Mouse (Mus musculus) G1E (cell line): ENCODE measurements around the gene Extl2. TPM values are rescaled to one million over a fixed set of nuclear protein-coding genes. Genes with fewer than 3 reads are reported as not detected.

Experiments
- ATAC-seq: 2 replicates; pipeline ENCODE4 v1.8.0; 2016; ENCODE audit warnings: mild to moderate bottlenecking; ENCODE audit not compliant: insufficient number of reproducible peaks, poor library complexity, low FRiP score, severe bottlenecking; ENCODE audit errors: extremely low read depth
- DNase-seq: peaks from one replicate; pipeline ENCODE4 v3.0.0; 2012; ENCODE audit warnings: low spot score
- H3K27me3 ChIP-seq: 2 replicates; pipeline ENCODE4 v1.6.1; 2012; ENCODE audit warnings: mild to moderate bottlenecking, low read length, inconsistent platforms; ENCODE audit not compliant: insufficient read depth
- H3K36me3 ChIP-seq: replicated peaks from 2 replicates; pipeline ENCODE3; 2012; ENCODE audit warnings: mild to moderate bottlenecking, inconsistent platforms
- H3K4me1 ChIP-seq: 2 replicates; pipeline ENCODE4 v1.6.1; 2012; ENCODE audit warnings: low read depth, low read length, inconsistent platforms, mixed read lengths; ENCODE audit not compliant: insufficient read depth
- H3K4me3 ChIP-seq: 2 replicates; pipeline ENCODE4 v1.5.1; 2012; ENCODE audit warnings: low read depth, mild to moderate bottlenecking, inconsistent platforms, low read length, moderate library complexity, mixed read lengths
- H3K9me3 ChIP-seq: replicated peaks from 2 replicates; pipeline ENCODE4 v1.6.1; 2012; ENCODE audit warnings: inconsistent platforms
- CTCF ChIP-seq: IDR thresholded peaks from 2 replicates; pipeline ENCODE4 v1.5.1; 2012; ENCODE audit warnings: low read depth, low read length, inconsistent platforms, mixed read lengths
- GATA1 ChIP-seq: IDR thresholded peaks from 2 replicates; pipeline ENCODE4 v1.6.1; 2012; ENCODE audit warnings: borderline replicate concordance, low read length, inconsistent platforms, mixed read lengths
- GATA2 ChIP-seq: IDR thresholded peaks from 2 replicates; pipeline ENCODE4 v1.6.1; 2012; ENCODE audit warnings: low read depth, low read length, inconsistent platforms, borderline replicate concordance
- POLR2AphosphoS5 ChIP-seq: IDR thresholded peaks from 2 replicates; pipeline ENCODE4 v1.6.1; 2012; ENCODE audit warnings: low read depth, low read length, inconsistent platforms; ENCODE audit not compliant: insufficient replicate concordance
- TAL1 ChIP-seq: conservative IDR thresholded peaks from 2 replicates; pipeline ENCODE4 v1.6.1; 2012; ENCODE audit warnings: low read depth, low read length, inconsistent platforms, mixed read lengths
- polyA plus RNA-seq: library from polyadenylated mRNA; stranded (reverse); fragments of >175 nt; gene quantifications from 2 replicates; pipeline ENCODE4 v1.2.3, GENCODE M21; 2012
- total RNA-seq, 2 experiments: library from RNA; stranded (forward) in 1 of 2; stranded (reverse) in 1 of 2; fragments of 200-1000 nt in 1 of 2; fragments of >200 nt in 1 of 2; fragmentation: Nextera tagmentation in 1 of 2; gene quantifications; 2 replicates each; pipeline ENCODE4 v1.2.3; 2014 to 2017

Gene Extl2
- total and polyA plus RNA-seq, 3 experiments, result 6.9 to 9.1 (median 7.4) TPM

DNA sequence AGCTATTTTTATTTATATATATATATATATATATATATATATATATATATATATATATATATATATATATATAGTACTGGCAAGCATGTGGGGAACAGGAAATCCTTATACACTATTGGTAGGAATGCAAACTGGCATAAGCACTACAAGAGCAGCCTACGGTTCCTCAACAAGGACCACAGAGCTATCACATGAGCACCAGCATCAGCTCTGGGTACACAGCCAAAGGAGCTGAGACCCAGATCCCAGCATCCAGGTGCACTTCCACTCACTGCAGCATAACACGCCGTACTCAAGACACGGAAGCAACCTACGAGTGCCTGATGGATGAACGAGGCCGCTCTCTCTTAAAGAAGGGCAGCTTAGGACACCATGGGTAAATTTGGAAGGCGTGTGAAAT, 24.0 kb upstream of the Extl2 start:
- DNase-seq (no peak), ATAC-seq (no peak)
- Histone ChIP-seq H3K36me3 (peaks cover 73% of the 10 kb centered on the region), H3K9me3 (no peaks in the 10 kb centered on the region), H3K4me3 (no peak overlapping the region), H3K4me1 (no peaks in the 10 kb centered on the region), H3K27me3 (no peaks in the 10 kb centered on the region)
- TF ChIP-seq CTCF (no peak), GATA1 (no peak), TAL1 (no peak), GATA2 (no peak)

DNA sequence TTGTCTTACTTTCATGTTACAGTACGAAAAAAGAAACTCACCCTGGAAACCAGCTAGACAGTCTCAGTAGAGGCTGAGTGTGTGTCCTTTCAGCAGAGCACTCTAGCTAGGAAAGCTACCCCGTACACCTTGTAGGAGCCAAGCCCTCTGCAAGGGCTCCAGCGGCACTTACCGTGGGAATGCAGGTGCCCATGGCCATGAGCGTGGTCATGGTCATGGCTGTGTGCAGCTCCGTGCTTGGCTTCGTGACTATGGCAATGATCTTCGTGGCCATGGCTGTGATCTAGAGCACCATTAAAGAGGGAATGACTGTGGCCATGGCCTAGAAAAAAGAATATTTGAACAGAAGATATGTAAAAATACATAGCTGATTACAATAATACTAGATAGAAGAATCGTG, 22.6 kb upstream of the Extl2 start:
- ATAC-seq (no peak), DNase-seq (no peak)
- Histone ChIP-seq H3K4me1 (no peaks in the 10 kb centered on the region), H3K9me3 (no peaks in the 10 kb centered on the region), H3K36me3 (peaks cover 80% of the 10 kb centered on the region), H3K27me3 (no peaks in the 10 kb centered on the region), H3K4me3 (no peak overlapping the region)
- TF ChIP-seq POLR2AphosphoS5 (no peak), TAL1 (no peak), CTCF (no peak), GATA2 (no peak), GATA1 (no peak)

DNA sequence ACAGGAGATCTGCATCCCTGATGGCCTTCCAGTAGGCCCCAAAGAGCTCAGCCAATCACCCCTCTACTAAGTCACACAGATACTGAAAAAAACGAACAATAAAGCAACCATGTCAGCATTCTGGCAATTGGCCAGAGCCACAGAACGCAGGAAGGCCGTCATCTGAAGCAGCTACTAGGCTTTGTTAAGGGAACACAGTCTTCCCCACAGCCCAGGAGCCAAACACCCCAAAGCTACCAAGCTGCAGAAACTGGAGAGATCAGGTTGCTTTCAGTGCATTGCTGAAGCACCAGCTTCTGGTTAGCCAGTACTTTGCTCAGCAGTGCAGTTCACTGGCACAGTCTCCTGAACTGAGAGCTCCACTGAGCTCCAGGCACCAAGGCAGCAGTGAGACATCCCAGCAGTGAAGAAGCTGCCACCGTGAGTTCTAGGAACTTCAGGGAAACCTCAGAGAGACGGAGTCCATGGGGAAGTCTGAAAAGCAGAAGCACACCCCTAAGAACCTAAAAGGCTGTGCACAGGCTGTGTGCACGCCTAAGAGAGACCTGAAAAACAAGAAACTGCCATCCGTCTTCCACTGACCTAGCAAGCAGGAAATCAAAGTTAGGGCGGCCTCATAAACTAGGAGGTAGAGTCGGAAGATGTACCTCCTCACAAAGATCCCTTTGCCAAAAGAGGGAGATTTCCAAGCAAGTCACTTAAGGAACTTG, 21.9 kb upstream of the Extl2 start:
- no peaks in the 10 kb centered on the region for H3K9me3 ChIP-seq
- no peaks in the 10 kb centered on the region for H3K4me1 ChIP-seq
- H3K4me3 ChIP-seq, result no peak overlapping the region
- ATAC-seq (no peak), DNase-seq (no peak)
- no peak for TF ChIP-seq GATA1
- no peak for TF ChIP-seq POLR2AphosphoS5
- TF ChIP-seq TAL1, result no peak
- no peak for TF ChIP-seq CTCF
- H3K27me3 ChIP-seq, result no peaks in the 10 kb centered on the region
- peaks cover 83% of the 10 kb centered on the region for H3K36me3 ChIP-seq

DNA sequence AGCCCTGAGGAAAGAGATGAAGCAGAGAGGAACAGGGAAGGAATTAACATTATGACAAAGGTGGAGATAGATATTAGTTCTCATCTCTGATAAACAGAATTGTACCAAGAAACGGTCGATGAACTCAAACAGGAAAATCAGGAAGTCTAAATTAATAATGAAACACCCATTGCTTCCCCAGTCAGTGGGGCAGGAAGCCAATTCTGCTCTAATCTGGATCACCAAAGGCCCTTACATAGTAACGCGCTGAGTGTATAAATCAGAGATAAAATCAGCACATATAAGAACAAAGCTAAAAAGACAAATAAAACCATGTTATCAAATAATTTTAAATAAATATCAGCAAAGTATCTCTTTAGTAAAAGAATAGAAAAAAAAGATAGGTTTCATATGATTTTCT, 15.2 kb upstream of the Extl2 start:
- Histone ChIP-seq H3K9me3 (no peaks in the 10 kb centered on the region), H3K4me1 (no peaks in the 10 kb centered on the region; the same call in 1 of the 2 replicates), H3K4me3 (no peak overlapping the region), H3K36me3 (peaks cover 60% of the 10 kb centered on the region), H3K27me3 (no peaks in the 10 kb centered on the region)
- no peak for TF ChIP-seq GATA2
- ATAC-seq, result no peak
- no peak for DNase-seq

DNA sequence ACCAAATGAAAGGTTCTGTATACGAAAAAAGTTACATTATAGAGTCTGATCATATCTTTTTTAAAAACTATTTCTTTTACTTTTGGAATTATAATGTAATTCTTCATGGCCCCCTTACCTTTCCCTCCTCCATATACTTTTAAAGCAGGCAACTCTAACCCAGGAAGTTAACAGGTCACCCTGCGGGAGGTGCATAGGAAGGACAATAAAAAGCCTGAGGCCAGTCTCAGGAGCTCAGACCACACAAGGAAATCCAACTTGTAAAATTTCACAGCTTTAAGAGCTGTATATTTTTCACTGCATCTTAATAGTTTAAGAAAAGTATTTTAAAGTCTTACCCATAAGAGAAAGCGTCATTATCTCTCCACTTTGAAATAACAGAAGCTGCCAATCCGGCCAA, 14.7 kb upstream of the Extl2 start:
- peaks cover 62% of the 10 kb centered on the region for H3K36me3 ChIP-seq
- no peak for DNase-seq
- ATAC-seq, result no peak
- no peak for TF ChIP-seq POLR2AphosphoS5
- no peak for TF ChIP-seq GATA2
- no peak for TF ChIP-seq GATA1
- TF ChIP-seq CTCF, result no peak
- no peak for TF ChIP-seq TAL1
- H3K4me1 ChIP-seq, result no peaks in the 10 kb centered on the region; the same call in 1 of the 2 replicates
- H3K4me3 ChIP-seq, result no peak overlapping the region
- peaks cover 2% of the 10 kb centered on the region; the same call in 1 of the 2 replicates for H3K9me3 ChIP-seq
- no peaks in the 10 kb centered on the region for H3K27me3 ChIP-seq

DNA sequence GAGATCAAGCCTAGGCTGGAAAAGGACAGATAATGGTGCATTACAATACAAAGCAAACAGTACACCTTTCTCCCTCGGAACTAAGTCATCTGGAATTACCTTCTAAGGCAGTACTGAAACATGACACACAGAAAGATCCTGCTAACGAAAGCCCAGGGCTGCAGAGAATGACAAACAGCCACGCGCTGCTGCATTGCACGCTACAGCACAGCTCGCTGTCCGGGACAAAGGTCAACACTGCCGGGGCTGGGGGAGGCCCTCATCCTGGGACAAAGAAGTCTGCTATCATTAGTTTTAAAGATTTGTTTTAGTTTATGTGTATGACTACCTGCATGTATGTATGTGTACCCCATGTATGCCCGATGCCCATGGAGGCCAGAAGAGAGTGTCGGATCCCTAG, 14.2 kb upstream of the Extl2 start:
- no peak for TF ChIP-seq GATA2
- TF ChIP-seq TAL1, result no peak
- no peak for TF ChIP-seq CTCF
- no peak for TF ChIP-seq POLR2AphosphoS5
- TF ChIP-seq GATA1, result no peak
- H3K4me3 ChIP-seq, result no peak overlapping the region
- H3K4me1 ChIP-seq, result no peaks in the 10 kb centered on the region; the same call in 1 of the 2 replicates
- H3K9me3 ChIP-seq, result peaks cover 5% of the 10 kb centered on the region
- peaks cover 64% of the 10 kb centered on the region for H3K36me3 ChIP-seq
- DNase-seq, result no peak
- no peaks in the 10 kb centered on the region for H3K27me3 ChIP-seq
- no peak for ATAC-seq

DNA sequence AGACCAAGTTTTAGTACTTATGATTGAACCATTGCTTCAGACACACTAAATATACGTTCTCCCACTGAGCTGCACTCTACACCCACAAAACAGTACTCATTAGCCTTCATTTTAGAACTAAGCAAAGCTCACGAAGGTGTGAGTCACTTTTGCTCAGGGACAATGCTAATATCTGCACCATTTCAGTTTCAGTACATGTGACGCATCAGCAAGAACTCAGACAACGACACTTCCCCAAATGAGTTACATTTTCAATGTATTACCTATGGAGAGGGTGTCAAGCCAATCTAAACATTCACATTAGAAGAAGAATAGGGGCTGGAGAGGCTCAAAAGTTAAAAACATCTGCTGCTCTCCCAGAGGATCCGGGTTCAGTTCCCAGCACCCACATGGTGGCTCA, 10.3 kb upstream of the Extl2 start:
- Histone ChIP-seq H3K9me3 (peaks cover 13% of the 10 kb centered on the region), H3K4me1 (no peaks in the 10 kb centered on the region; the same call in 1 of the 2 replicates), H3K36me3 (peaks cover 63% of the 10 kb centered on the region), H3K27me3 (no peaks in the 10 kb centered on the region), H3K4me3 (no peak overlapping the region)
- TF ChIP-seq GATA1 (no peak), POLR2AphosphoS5 (no peak), TAL1 (no peak), CTCF (no peak), GATA2 (no peak)
- DNase-seq (no peak), ATAC-seq (no peak)
